Mouse (Mus musculus): ENCODE measurements around the gene Hsf5. TPM values are rescaled to one million over a fixed set of nuclear protein-coding genes. Genes with fewer than 3 reads are reported as not detected.

The Hsf5 gene
- polyA plus RNA-seq, 1 experiment: 0.05 TPM

DNA sequence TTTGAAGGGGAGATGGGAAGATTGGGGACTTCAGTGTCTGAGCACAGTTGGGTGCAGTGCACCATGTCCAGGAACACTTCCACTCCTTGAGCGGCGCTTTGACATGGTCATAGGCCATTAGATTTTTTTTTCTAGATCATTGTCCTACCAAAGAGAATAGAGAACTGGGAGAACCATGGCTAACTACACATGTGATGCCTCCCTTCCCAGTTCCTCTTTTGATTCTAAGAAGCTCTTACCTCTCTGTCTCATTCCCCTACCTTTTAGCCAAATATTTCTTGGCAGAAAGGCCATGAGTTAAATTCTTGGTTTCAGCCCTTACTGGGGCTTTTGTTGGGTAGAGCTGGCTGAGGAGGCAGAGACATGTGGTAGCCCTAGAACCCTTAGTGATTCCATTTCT, 13.4 kb upstream of the Hsf5 start:
- Histone ChIP-seq H3K27me3 (ENCODE audit: control insufficient read depth, insufficient read depth, low read length) (no peaks in the 10 kb centered on the region), H3K36me3 (ENCODE audit: control insufficient read depth, insufficient read depth, low read length) (peaks cover 89% of the 10 kb centered on the region), H3K4me1 (replicated peaks; ENCODE audit: control insufficient read depth, insufficient read depth, low read length) (no peaks in the 10 kb centered on the region), H3K27ac (ENCODE audit: control insufficient read depth, insufficient read depth, low read length) (no peak overlapping the region), H3K4me3 (ENCODE audit: control insufficient read depth, insufficient read depth, low read length) (no peak overlapping the region)
- 98% methylated on average over 2 of the region's 2 CpGs for WGBS
- DNase-seq: no peak
- TF ChIP-seq CTCF (IDR thresholded peaks at IDR 0.05; ENCODE audit: borderline replicate concordance, control insufficient read depth, extremely low read depth, insufficient read depth, low read length, poor library complexity) (no peak), POLR2A (IDR thresholded peaks at IDR 0.05; ENCODE audit: control insufficient read depth, extremely low read depth, insufficient read depth, low read length, poor library complexity) (no peak)

DNA sequence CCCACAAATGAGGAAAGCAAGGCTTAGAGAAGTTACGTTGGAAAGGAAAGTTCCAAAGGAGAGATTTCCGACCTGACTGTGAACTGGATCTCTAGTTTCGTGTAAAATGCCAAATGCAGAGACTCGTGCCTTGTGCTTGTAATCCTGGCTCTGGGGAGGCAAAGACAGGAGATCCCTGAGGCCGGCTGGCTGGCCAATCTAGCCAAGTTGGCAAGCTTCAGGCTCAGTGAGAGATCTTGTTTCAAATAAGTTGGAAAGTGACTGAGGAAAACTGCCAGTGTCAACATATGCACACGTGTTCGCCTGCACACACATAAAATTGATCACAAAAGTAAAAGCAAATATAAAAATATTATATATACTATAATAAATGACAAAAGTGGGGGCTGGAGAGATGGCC, 7.7 kb upstream of the Hsf5 start:
- TF ChIP-seq POLR2A (IDR thresholded peaks at IDR 0.05; ENCODE audit: control insufficient read depth, extremely low read depth, insufficient read depth, low read length, poor library complexity) (no peak), CTCF (IDR thresholded peaks at IDR 0.05; ENCODE audit: borderline replicate concordance, control insufficient read depth, extremely low read depth, insufficient read depth, low read length, poor library complexity) (no peak)
- no peaks in the 10 kb centered on the region for H3K4me1 ChIP-seq (replicated peaks; ENCODE audit: control insufficient read depth, insufficient read depth, low read length)
- WGBS: 98% methylated on average over 7 of the region's 7 CpGs
- no peaks in the 10 kb centered on the region for H3K27me3 ChIP-seq (ENCODE audit: control insufficient read depth, insufficient read depth, low read length)
- no peak overlapping the region for H3K4me3 ChIP-seq (ENCODE audit: control insufficient read depth, insufficient read depth, low read length)
- no peak overlapping the region for H3K27ac ChIP-seq (ENCODE audit: control insufficient read depth, insufficient read depth, low read length)
- no peak for DNase-seq
- H3K36me3 ChIP-seq (ENCODE audit: control insufficient read depth, insufficient read depth, low read length): peaks cover 94% of the 10 kb centered on the region

DNA sequence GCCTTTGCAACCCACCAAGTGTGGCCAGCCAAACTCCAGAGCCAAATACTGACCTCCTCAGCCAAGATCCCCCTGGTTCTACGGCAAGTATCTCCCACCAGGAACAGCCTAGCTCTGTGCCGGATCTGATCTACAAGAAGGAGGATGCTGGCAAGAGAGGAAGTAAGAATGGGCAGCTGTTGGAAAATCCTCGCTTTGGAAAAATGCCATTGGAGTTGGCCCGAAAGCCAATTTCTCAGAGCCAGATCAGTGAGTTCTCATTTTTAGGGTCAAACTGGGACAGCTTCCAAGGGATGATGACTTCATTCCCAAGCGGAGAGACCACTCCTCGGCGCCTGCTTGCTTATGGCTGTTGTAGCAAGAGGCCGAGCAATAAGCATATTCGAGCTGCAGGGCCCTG, 5.4 kb upstream of the Hsf5 start:
- no peak overlapping the region for H3K27ac ChIP-seq (ENCODE audit: control insufficient read depth, insufficient read depth, low read length)
- WGBS: 96% methylated on average over 9 of the region's 9 CpGs
- peaks cover 92% of the 10 kb centered on the region for H3K36me3 ChIP-seq (ENCODE audit: control insufficient read depth, insufficient read depth, low read length)
- TF ChIP-seq POLR2A (IDR thresholded peaks at IDR 0.05; ENCODE audit: control insufficient read depth, extremely low read depth, insufficient read depth, low read length, poor library complexity) (no peak), CTCF (IDR thresholded peaks at IDR 0.05; ENCODE audit: borderline replicate concordance, control insufficient read depth, extremely low read depth, insufficient read depth, low read length, poor library complexity) (no peak)
- H3K4me3 ChIP-seq (ENCODE audit: control insufficient read depth, insufficient read depth, low read length): no peak overlapping the region
- DNase-seq: no peak
- H3K4me1 ChIP-seq (replicated peaks; ENCODE audit: control insufficient read depth, insufficient read depth, low read length): no peaks in the 10 kb centered on the region
- no peaks in the 10 kb centered on the region for H3K27me3 ChIP-seq (ENCODE audit: control insufficient read depth, insufficient read depth, low read length)

GRCm38 (mm10) chr11:87613972-87614371, 3.0 kb upstream of the Hsf5 start:
- 94% methylated on average over 7 of the region's 7 CpGs for WGBS
- Histone ChIP-seq H3K4me3 (ENCODE audit: control insufficient read depth, insufficient read depth, low read length) (no peak overlapping the region), H3K36me3 (ENCODE audit: control insufficient read depth, insufficient read depth, low read length) (peaks cover 86% of the 10 kb centered on the region), H3K4me1 (replicated peaks; ENCODE audit: control insufficient read depth, insufficient read depth, low read length) (no peaks in the 10 kb centered on the region), H3K27me3 (ENCODE audit: control insufficient read depth, insufficient read depth, low read length) (no peaks in the 10 kb centered on the region), H3K27ac (ENCODE audit: control insufficient read depth, insufficient read depth, low read length) (no peak overlapping the region)
- no peak for DNase-seq
- TF ChIP-seq CTCF (IDR thresholded peaks at IDR 0.05; ENCODE audit: borderline replicate concordance, control insufficient read depth, extremely low read depth, insufficient read depth, low read length, poor library complexity) (no peak), POLR2A (IDR thresholded peaks at IDR 0.05; ENCODE audit: control insufficient read depth, extremely low read depth, insufficient read depth, low read length, poor library complexity) (no peak)

GRCm38 (mm10) chr11:87615551-87615950, 1.4 kb upstream of the Hsf5 start:
- H3K4me1 ChIP-seq (replicated peaks; ENCODE audit: control insufficient read depth, insufficient read depth, low read length): no peaks in the 10 kb centered on the region
- no peaks in the 10 kb centered on the region for H3K27me3 ChIP-seq (ENCODE audit: control insufficient read depth, insufficient read depth, low read length)
- 96% methylated on average over 5 of the region's 5 CpGs for WGBS
- DNase-seq: no peak
- no peak overlapping the region for H3K4me3 ChIP-seq (ENCODE audit: control insufficient read depth, insufficient read depth, low read length)
- peaks cover 75% of the 10 kb centered on the region for H3K36me3 ChIP-seq (ENCODE audit: control insufficient read depth, insufficient read depth, low read length)
- TF ChIP-seq POLR2A (IDR thresholded peaks at IDR 0.05; ENCODE audit: control insufficient read depth, extremely low read depth, insufficient read depth, low read length, poor library complexity): no peak
- TF ChIP-seq CTCF (IDR thresholded peaks at IDR 0.05; ENCODE audit: borderline replicate concordance, control insufficient read depth, extremely low read depth, insufficient read depth, low read length, poor library complexity): no peak
- no peak overlapping the region for H3K27ac ChIP-seq (ENCODE audit: control insufficient read depth, insufficient read depth, low read length)

DNA sequence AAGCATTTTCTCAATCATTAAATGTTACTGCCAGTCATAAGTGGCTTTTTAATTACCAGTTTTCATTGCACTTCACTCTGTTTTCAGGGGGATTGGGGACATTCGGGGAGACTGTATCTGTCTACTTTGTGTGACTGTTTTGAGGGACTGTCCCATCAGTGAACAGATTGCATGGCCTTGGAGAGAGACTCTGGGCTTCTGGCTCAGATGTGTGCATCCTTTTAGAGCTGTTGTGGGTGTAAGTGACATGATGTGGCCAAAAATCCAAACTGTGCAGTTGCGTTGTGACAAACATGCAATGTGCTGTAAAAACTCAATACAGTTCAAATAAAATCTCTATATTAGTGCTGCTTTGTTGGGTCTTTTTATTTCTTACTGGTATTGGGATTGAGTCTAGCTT, 1.0 kb upstream of the Hsf5 start:
- Histone ChIP-seq H3K4me1 (replicated peaks; ENCODE audit: control insufficient read depth, insufficient read depth, low read length) (no peaks in the 10 kb centered on the region), H3K27ac (ENCODE audit: control insufficient read depth, insufficient read depth, low read length) (no peak overlapping the region), H3K4me3 (ENCODE audit: control insufficient read depth, insufficient read depth, low read length) (no peak overlapping the region), H3K27me3 (ENCODE audit: control insufficient read depth, insufficient read depth, low read length) (no peaks in the 10 kb centered on the region), H3K36me3 (ENCODE audit: control insufficient read depth, insufficient read depth, low read length) (peaks cover 71% of the 10 kb centered on the region)
- TF ChIP-seq CTCF (IDR thresholded peaks at IDR 0.05; ENCODE audit: borderline replicate concordance, control insufficient read depth, extremely low read depth, insufficient read depth, low read length, poor library complexity) (no peak), POLR2A (IDR thresholded peaks at IDR 0.05; ENCODE audit: control insufficient read depth, extremely low read depth, insufficient read depth, low read length, poor library complexity) (no peak)
- DNase-seq: no peak
- 98% methylated on average over 2 of the region's 2 CpGs for WGBS

DNA sequence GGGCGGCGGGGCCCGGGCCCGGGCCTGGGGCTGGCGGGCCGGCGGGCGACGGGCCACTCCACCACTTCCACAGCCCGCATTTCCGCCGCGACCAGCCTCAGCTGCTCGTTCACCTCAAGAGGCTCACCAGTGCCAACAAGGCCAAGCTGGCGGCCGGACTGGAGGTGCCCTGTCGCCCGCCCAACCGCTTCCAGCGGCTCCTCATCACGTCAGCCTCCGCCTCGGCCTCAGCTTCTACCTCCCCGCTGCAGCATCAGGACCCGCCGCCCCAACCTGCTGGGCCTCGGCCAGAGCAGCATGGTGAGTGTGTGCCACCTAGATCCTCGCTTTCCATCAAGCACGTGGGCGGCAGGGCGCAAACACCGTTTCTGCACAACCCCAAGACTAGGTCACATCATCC, 642 bp downstream of the Hsf5 start:
- TF ChIP-seq CTCF (IDR thresholded peaks at IDR 0.05; ENCODE audit: borderline replicate concordance, control insufficient read depth, extremely low read depth, insufficient read depth, low read length, poor library complexity) (no peak), POLR2A (IDR thresholded peaks at IDR 0.05; ENCODE audit: control insufficient read depth, extremely low read depth, insufficient read depth, low read length, poor library complexity) (no peak)
- Histone ChIP-seq H3K27me3 (ENCODE audit: control insufficient read depth, insufficient read depth, low read length) (no peaks in the 10 kb centered on the region), H3K4me3 (ENCODE audit: control insufficient read depth, insufficient read depth, low read length) (no peak overlapping the region), H3K27ac (ENCODE audit: control insufficient read depth, insufficient read depth, low read length) (no peak overlapping the region), H3K4me1 (replicated peaks; ENCODE audit: control insufficient read depth, insufficient read depth, low read length) (no peaks in the 10 kb centered on the region), H3K36me3 (ENCODE audit: control insufficient read depth, insufficient read depth, low read length) (peaks cover 54% of the 10 kb centered on the region)
- 98% methylated on average over 32 of the region's 32 CpGs for WGBS
- no peak for DNase-seq

Data from thymus, adult 2 months (tissue).